Mouse (Mus musculus): ENCODE results near the gene Nub1. TPM values are rescaled to one million over a fixed set of nuclear protein-coding genes. Genes with fewer than 3 reads are reported as not detected.

The Nub1 gene
- polyA plus RNA-seq, 1 experiment from 2014 or later: 34.5 TPM

GRCm38 (mm10) chr5:24733771-24734426 lies 48.6 kb downstream of the Nub1 start:
- Histone ChIP-seq H3K4me2 (replicated peaks; ENCODE audit: low read depth, low read length) (no peak overlapping the region), H3K36me3 (ENCODE audit: insufficient read depth, low read length) (no peaks in the 10 kb centered on the region), H3K27ac (ENCODE audit: low read length) (peak overlapping the region; percentile 26; the same call in 1 of the 2 replicates), H3K9ac (replicated peaks; ENCODE audit: low read depth) (no peak overlapping the region), H3K4me1 (ENCODE audit: insufficient read depth, low read depth, low read length) (no peaks in the 10 kb centered on the region; the same call in 1 of the 2 replicates), H3K27me3 (replicated peaks; ENCODE audit: insufficient read depth, low read length) (no peaks in the 10 kb centered on the region), H3K9me3 (ENCODE audit: low read length) (no peaks in the 10 kb centered on the region), H3K4me3 (ENCODE audit: low read depth, low read length) (no peak overlapping the region)
- WGBS: 45% methylated on average over 7 of the region's 7 CpGs
- no peak for TF ChIP-seq EP300 (IDR thresholded peaks at IDR 0.05)
- ATAC-seq (no peak), DNase-seq (ENCODE audit: low spot score) (no peak)

- Histone ChIP-seq H3K4me3 (ENCODE audit: low read depth, low read length) (no peak overlapping the region), H3K27ac (ENCODE audit: low read length) (no peak overlapping the region), H3K9ac (replicated peaks; ENCODE audit: low read depth) (no peak overlapping the region), H3K9me3 (ENCODE audit: low read length) (no peaks in the 10 kb centered on the region), H3K4me1 (ENCODE audit: insufficient read depth, low read depth, low read length) (no peaks in the 10 kb centered on the region), H3K27me3 (replicated peaks; ENCODE audit: insufficient read depth, low read length) (no peaks in the 10 kb centered on the region), H3K36me3 (ENCODE audit: insufficient read depth, low read length) (no peaks in the 10 kb centered on the region), H3K4me2 (replicated peaks; ENCODE audit: low read depth, low read length) (no peak overlapping the region)
- no peak for TF ChIP-seq EP300 (IDR thresholded peaks at IDR 0.05)
- TF ChIP-seq CTCF (IDR thresholded peaks at IDR 0.05): no peak
- DNase-seq (ENCODE audit: low spot score): no peak
- ATAC-seq: no peak
- 86% methylated on average over 10 of the region's 10 CpGs for WGBS
These were observed 52.3 kb downstream of the Nub1 start for GRCm38 (mm10) chr5:24737595-24737994.

- ATAC-seq: no peak
- no peak for TF ChIP-seq CTCF (IDR thresholded peaks at IDR 0.05)
- no peak for TF ChIP-seq EP300 (IDR thresholded peaks at IDR 0.05)
- no peak for DNase-seq (ENCODE audit: low spot score)
- H3K4me1 ChIP-seq (ENCODE audit: insufficient read depth, low read depth, low read length): no peaks in the 10 kb centered on the region
- H3K27ac ChIP-seq (ENCODE audit: low read length): peak overlapping the region; percentile 79; the same call in 1 of the 2 replicates
- no peaks in the 10 kb centered on the region for H3K36me3 ChIP-seq (ENCODE audit: insufficient read depth, low read length)
- WGBS: 71% methylated on average over 1 of the region's 1 CpGs
- H3K27me3 ChIP-seq (replicated peaks; ENCODE audit: insufficient read depth, low read length): no peaks in the 10 kb centered on the region
- H3K9me3 ChIP-seq (ENCODE audit: low read length): no peaks in the 10 kb centered on the region
- H3K4me3 ChIP-seq (ENCODE audit: low read depth, low read length): no peak overlapping the region
- no peak overlapping the region for H3K9ac ChIP-seq (replicated peaks; ENCODE audit: low read depth)
- no peak overlapping the region for H3K4me2 ChIP-seq (replicated peaks; ENCODE audit: low read depth, low read length)
These were observed 53.2 kb downstream of the Nub1 start for GRCm38 (mm10) chr5:24738517-24738916.

- TF ChIP-seq EP300 (IDR thresholded peaks at IDR 0.05): no peak
- no peak for TF ChIP-seq CTCF (IDR thresholded peaks at IDR 0.05)
- ATAC-seq: peak; percentile 86
These were observed 53.9 kb downstream of the Nub1 start for GRCm38 (mm10) chr5:24739141-24739753.

GRCm38 (mm10) chr5:24741172-24741885 lies 56.0 kb downstream of the Nub1 start:
- Histone ChIP-seq H3K4me1 (ENCODE audit: insufficient read depth, low read depth, low read length) (no peaks in the 10 kb centered on the region), H3K9me3 (ENCODE audit: low read length) (no peaks in the 10 kb centered on the region), H3K4me2 (replicated peaks; ENCODE audit: low read depth, low read length) (no peak overlapping the region), H3K36me3 (ENCODE audit: insufficient read depth, low read length) (no peaks in the 10 kb centered on the region), H3K27me3 (replicated peaks; ENCODE audit: insufficient read depth, low read length) (no peaks in the 10 kb centered on the region), H3K4me3 (ENCODE audit: low read depth, low read length) (no peak overlapping the region), H3K27ac (ENCODE audit: low read length) (no peak overlapping the region), H3K9ac (replicated peaks; ENCODE audit: low read depth) (no peak overlapping the region)
- 55% methylated on average over 15 of the region's 15 CpGs for WGBS
- TF ChIP-seq EP300 (IDR thresholded peaks at IDR 0.05) (no peak), CTCF (IDR thresholded peaks at IDR 0.05) (no peak)
- DNase-seq (ENCODE audit: low spot score) (no peak), ATAC-seq (peak; percentile 37; the same call in 1 of the 2 replicates)

More at GRCm38 (mm10) chr5:24739141-24739753, 53.9 kb downstream of the Nub1 start:
- H3K9me3 ChIP-seq (ENCODE audit: low read length): no peaks in the 10 kb centered on the region
- peak overlapping the region; percentile 30 for H3K4me2 ChIP-seq (replicated peaks; ENCODE audit: low read depth, low read length)
- H3K9ac ChIP-seq (replicated peaks; ENCODE audit: low read depth): no peak overlapping the region
- no peaks in the 10 kb centered on the region for H3K36me3 ChIP-seq (ENCODE audit: insufficient read depth, low read length)
- no peaks in the 10 kb centered on the region for H3K27me3 ChIP-seq (replicated peaks; ENCODE audit: insufficient read depth, low read length)
- peak; percentile 83 for DNase-seq (ENCODE audit: low spot score)
- H3K4me1 ChIP-seq (ENCODE audit: insufficient read depth, low read depth, low read length): no peaks in the 10 kb centered on the region
- H3K4me3 ChIP-seq (ENCODE audit: low read depth, low read length): 0 out of 2 replicates have a peak overlapping the region, but pooled peaks have one; percentile 5
- H3K27ac ChIP-seq (ENCODE audit: low read length): peak overlapping the region; percentile 79
- 36% methylated on average over 15 of the region's 15 CpGs for WGBS

GRCm38 (mm10) chr5:24743956-24744355 lies 58.6 kb downstream of the Nub1 start:
- no peak for DNase-seq (ENCODE audit: low spot score)
- no peaks in the 10 kb centered on the region for H3K4me1 ChIP-seq (ENCODE audit: insufficient read depth, low read depth, low read length)
- ATAC-seq: no peak

More at GRCm38 (mm10) chr5:24743956-24744355, 58.6 kb downstream of the Nub1 start:
- Histone ChIP-seq H3K9me3 (ENCODE audit: low read length) (no peaks in the 10 kb centered on the region), H3K36me3 (ENCODE audit: insufficient read depth, low read length) (no peaks in the 10 kb centered on the region), H3K9ac (replicated peaks; ENCODE audit: low read depth) (no peak overlapping the region), H3K4me2 (replicated peaks; ENCODE audit: low read depth, low read length) (no peak overlapping the region), H3K27ac (ENCODE audit: low read length) (no peak overlapping the region), H3K4me3 (ENCODE audit: low read depth, low read length) (no peak overlapping the region), H3K27me3 (replicated peaks; ENCODE audit: insufficient read depth, low read length) (no peaks in the 10 kb centered on the region)
- TF ChIP-seq CTCF (IDR thresholded peaks at IDR 0.05) (no peak), EP300 (IDR thresholded peaks at IDR 0.05) (no peak)
- 85% methylated on average over 10 of the region's 10 CpGs for WGBS
